Mouse (Mus musculus): ENCODE results near the gene Slc35e3.
"Not testable (repeated sequence)": the region's sequence is repeated elsewhere in the genome, so short reads cannot be mapped to it uniquely, and the experiment has no call there.

The Slc35e3 gene

GRCm38 (mm10) chr10:117762281-117762830 is 16.2 kb upstream of the Slc35e3 start:
- no peak for DNase-seq

- DNase-seq = no peak
Observed at GRCm38 (mm10) chr10:117761551-117761950, 15.4 kb upstream of the Slc35e3 start.

- DNase-seq = no peak
Observed at GRCm38 (mm10) chr10:117760831-117761335, 14.7 kb upstream of the Slc35e3 start.

- no peak for DNase-seq
Observed at GRCm38 (mm10) chr10:117759844-117760630, 13.9 kb upstream of the Slc35e3 start.

GRCm38 (mm10) chr10:117758749-117759727 is 12.9 kb upstream of the Slc35e3 start:
- DNase-seq = no peak

GRCm38 (mm10) chr10:117758344-117758743 is 12.2 kb upstream of the Slc35e3 start:
- not testable (repeated sequence) for DNase-seq

- DNase-seq = no peak
Observed at GRCm38 (mm10) chr10:117757796-117758342, 11.7 kb upstream of the Slc35e3 start.

- DNase-seq = no peak
Observed at GRCm38 (mm10) chr10:117757259-117757658, 11.1 kb upstream of the Slc35e3 start.

GRCm38 (mm10) chr10:117756784-117757183 is 10.6 kb upstream of the Slc35e3 start:
- no peak for DNase-seq

GRCm38 (mm10) chr10:117755799-117756467 is 9.8 kb upstream of the Slc35e3 start:
- DNase-seq = no peak

- DNase-seq = no peak
Observed at GRCm38 (mm10) chr10:117755086-117755798, 9.1 kb upstream of the Slc35e3 start.

- no peak for DNase-seq
Observed at GRCm38 (mm10) chr10:117754609-117754940, 8.4 kb upstream of the Slc35e3 start.

- no peak for DNase-seq
Observed at GRCm38 (mm10) chr10:117753711-117754608, 7.8 kb upstream of the Slc35e3 start.

- DNase-seq = no peak
Observed at GRCm38 (mm10) chr10:117752851-117753647, 6.9 kb upstream of the Slc35e3 start.

- no peak for DNase-seq
Observed at GRCm38 (mm10) chr10:117752304-117752821, 6.2 kb upstream of the Slc35e3 start.

GRCm38 (mm10) chr10:117751744-117752143 is 5.6 kb upstream of the Slc35e3 start:
- no peak for DNase-seq

GRCm38 (mm10) chr10:117751282-117751610 is 5.1 kb upstream of the Slc35e3 start:
- DNase-seq = no peak

- DNase-seq = no peak
Observed at GRCm38 (mm10) chr10:117750529-117751281, 4.5 kb upstream of the Slc35e3 start.
